Mouse (Mus musculus) effector memory CD4-positive, alpha-beta T cell, adult 5 months (primary cell): ENCODE results near the gene Syngr4. TPM values are rescaled to one million over a fixed set of nuclear protein-coding genes. Genes with fewer than 3 reads are reported as not detected.

Experiments
- polyA plus RNA-seq: library from polyadenylated mRNA; unstranded; fragments of 100-300 nt; shearing (Covaris generic); gene quantifications from one replicate; pipeline ENCODE4 v1.2.1, GENCODE M21; 2017

Gene Syngr4
- polyA plus RNA-seq, result not detected

GRCm38 (mm10) chr7:45896517-45897257 is at the start of gene Syngr4, which contains the start of gene Tmem143:
Syngr4 (minus strand) TSS chr7:45896714.
Tmem143 (plus strand) TSS chr7:45896941.

GRCm38 (mm10) chr7:45923762-45924428 is 27.4 kb upstream of the Syngr4 start, which contains the start of gene Ccdc114:
Ccdc114 (plus strand) TSS chr7:45924072.

GRCm38 (mm10) chr7:45921242-45921621 is 24.7 kb upstream of the Syngr4 start, which contains the start of gene Emp3:
Emp3 (minus strand) TSS chr7:45921404.

GRCm38 (mm10) chr7:45878278-45878677 is 18.2 kb downstream of the Syngr4 start, which contains the start of gene Grin2d:
Grin2d (minus strand) TSS chr7:45878378.

GRCm38 (mm10) chr7:45872624-45873023 is 23.9 kb downstream of the Syngr4 start, which contains the start of gene Kdelr1:
Kdelr1 (plus strand) TSS chr7:45872772.

Other genes starting within 250 kb of the Syngr4 start
- not detected for gene Fut2, start 230.3 kb downstream of the Syngr4 start, polyA plus RNA-seq
- gene Ntn5, start 212.7 kb downstream of the Syngr4 start, polyA plus RNA-seq, result not detected
- not detected for gene Sec1, start 202.3 kb downstream of the Syngr4 start, polyA plus RNA-seq
- 1.7 TPM for gene Car11, start 196.9 kb downstream of the Syngr4 start, polyA plus RNA-seq
- 13.8 TPM for gene Dbp, start 191.6 kb downstream of the Syngr4 start, polyA plus RNA-seq
- gene Rpl18, start 181.3 kb downstream of the Syngr4 start, polyA plus RNA-seq, result 1,532 TPM
- 23.7 TPM for gene Sphk2, start 178.7 kb downstream of the Syngr4 start, polyA plus RNA-seq
- gene Fam83e, start 175.5 kb downstream of the Syngr4 start, polyA plus RNA-seq, result not detected
- not detected for gene Spaca4, start 170.9 kb downstream of the Syngr4 start, polyA plus RNA-seq
- 0.21 TPM for gene Lmtk3, start 113.0 kb downstream of the Syngr4 start, polyA plus RNA-seq
- gene Sult2b1, start 112.0 kb downstream of the Syngr4 start, polyA plus RNA-seq, result 11.7 TPM
- 142 TPM for gene Cyth2, start 82.1 kb downstream of the Syngr4 start, polyA plus RNA-seq
- not detected for gene Kcnj14, start 71.9 kb downstream of the Syngr4 start, polyA plus RNA-seq
- gene Grwd1, start 65.8 kb downstream of the Syngr4 start, polyA plus RNA-seq, result 34.5 TPM
- gene Kdelr1, start 23.9 kb downstream of the Syngr4 start, polyA plus RNA-seq, result 51.6 TPM
- gene Grin2d, start 18.3 kb downstream of the Syngr4 start, polyA plus RNA-seq, result 0.47 TPM
- 5.3 TPM for gene Tmem143, start 227 bp upstream of the Syngr4 start, polyA plus RNA-seq
- gene Emp3, start 24.7 kb upstream of the Syngr4 start, polyA plus RNA-seq, result 293 TPM
- gene Ccdc114, start 27.4 kb upstream of the Syngr4 start, polyA plus RNA-seq, result 1.3 TPM
- not detected for gene Abcc6, start 133.6 kb upstream of the Syngr4 start, polyA plus RNA-seq
- gene Nomo1, start 137.0 kb upstream of the Syngr4 start, polyA plus RNA-seq, result 19.9 TPM
- not detected for gene Kcnj11, start 204.1 kb upstream of the Syngr4 start, polyA plus RNA-seq